Mouse (Mus musculus) cortical plate, adult 2 months (tissue): ENCODE results near the gene Adipoq.

Experiments
- CTCF ChIP-seq: fragments of 200-500 bp; IDR thresholded peaks from 2 replicates; pipeline ENCODE4 v1.5.1; 2011; ENCODE audit warnings: mild to moderate bottlenecking, control low read depth, low read length; ENCODE audit not compliant: insufficient read depth; ENCODE audit errors: extremely low read depth
- POLR2A ChIP-seq: fragments of 200-500 bp; IDR thresholded peaks from 2 replicates; pipeline ENCODE4 v1.6.1; 2011; ENCODE audit warnings: mild to moderate bottlenecking, low read length, control low read depth; ENCODE audit not compliant: insufficient read depth; ENCODE audit errors: extremely low read depth

DNA sequence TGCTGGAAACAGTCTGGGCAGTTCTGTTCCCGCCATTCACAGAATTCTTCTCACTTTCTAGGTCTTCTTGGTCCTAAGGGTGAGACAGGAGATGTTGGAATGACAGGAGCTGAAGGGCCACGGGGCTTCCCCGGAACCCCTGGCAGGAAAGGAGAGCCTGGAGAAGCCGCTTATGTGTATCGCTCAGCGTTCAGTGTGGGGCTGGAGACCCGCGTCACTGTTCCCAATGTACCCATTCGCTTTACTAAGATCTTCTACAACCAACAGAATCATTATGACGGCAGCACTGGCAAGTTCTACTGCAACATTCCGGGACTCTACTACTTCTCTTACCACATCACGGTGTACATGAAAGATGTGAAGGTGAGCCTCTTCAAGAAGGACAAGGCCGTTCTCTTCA, 10.7 kb downstream of the Adipoq start:
- TF ChIP-seq CTCF: no peak
- no peak for TF ChIP-seq POLR2A
